Mouse (Mus musculus): ENCODE measurements around the gene Klra7. TPM values are rescaled to one million over a fixed set of nuclear protein-coding genes. Genes with fewer than 3 reads are reported as not detected.
"Not testable (repeated sequence)": the region's sequence is repeated elsewhere in the genome, so short reads cannot be mapped to it uniquely, and the experiment has no call there.

Klra7 gene
- total RNA-seq (2021) = not detected

DNA sequence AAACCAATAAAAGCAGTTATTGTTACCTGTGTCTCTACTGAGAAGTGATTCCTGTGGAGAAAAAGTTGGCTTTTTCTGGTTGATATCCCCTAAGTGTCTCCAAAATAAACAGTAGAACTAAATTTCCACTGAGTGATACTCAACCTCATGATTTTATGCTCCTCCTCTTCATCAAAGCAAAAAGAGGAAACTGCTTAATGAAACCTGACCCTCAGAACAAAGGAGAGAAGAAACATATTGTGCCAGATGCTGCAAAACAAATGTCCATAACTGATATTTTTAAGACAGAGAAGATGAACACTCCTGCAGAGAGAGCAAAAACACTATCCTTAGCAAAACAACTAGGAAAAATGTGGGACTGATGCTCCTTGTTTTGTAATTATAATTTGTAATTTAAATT lies at the start of gene Klra7:
Gene Klra7 (minus strand): TSS at position 101 of the 400 bp plus-strand sequence.
- no peak for DNase-seq

- DNase-seq = not testable (repeated sequence)
Measured at GRCm38 (mm10) chr6:130281828-130282227, 48.7 kb upstream of the Klra7 start, which contains the start of gene Klra10. TSS of gene Klra10 (minus strand) at chr6:130281928.

GRCm38 (mm10) chr6:130255326-130255725 lies 22.2 kb upstream of the Klra7 start:
- DNase-seq = no peak

DNA sequence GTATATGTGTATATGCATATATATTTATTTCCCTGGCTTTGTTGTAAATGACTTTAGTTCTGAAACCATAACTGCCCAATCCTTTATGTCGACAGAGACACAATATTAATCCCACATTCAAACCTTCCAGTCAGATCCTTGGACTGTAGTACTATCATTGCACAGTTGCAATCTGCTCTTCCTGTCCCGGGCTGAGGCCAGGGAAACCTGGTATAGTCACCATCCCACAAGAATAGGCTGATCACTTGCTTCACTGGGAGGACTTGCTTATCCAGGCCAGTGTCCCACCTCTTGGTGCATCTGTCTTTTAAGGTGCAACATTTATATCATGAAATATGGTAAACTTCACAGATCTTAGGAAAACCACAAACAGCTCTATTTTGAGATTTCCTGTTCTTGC lies 4.4 kb upstream of the Klra7 start:
- DNase-seq = no peak

GRCm38 (mm10) chr6:130236635-130237034 lies 3.5 kb upstream of the Klra7 start:
- DNase-seq = no peak

GRCm38 (mm10) chr6:130197453-130197852 lies 35.7 kb downstream of the Klra7 start:
- not testable (repeated sequence) for DNase-seq

DNA sequence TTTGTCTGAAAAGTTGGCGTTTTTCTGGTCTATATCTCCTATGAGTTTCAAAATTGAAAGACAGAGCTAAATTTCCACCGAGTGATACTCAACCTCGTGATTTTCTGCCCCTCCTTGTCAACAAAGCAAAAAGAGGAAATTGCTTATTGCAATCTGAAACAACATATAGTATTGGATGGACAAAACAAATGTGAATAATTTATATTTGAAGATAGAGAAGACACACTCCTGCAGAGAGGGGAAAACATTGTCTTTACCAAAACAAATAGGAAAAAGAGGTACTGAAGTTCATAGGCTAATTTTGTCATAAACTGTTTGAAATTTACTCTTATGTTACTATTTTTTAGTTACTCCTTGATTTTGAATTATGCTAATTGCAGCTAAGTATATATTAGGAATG lies 40.1 kb downstream of the Klra7 start, which contains the start of gene Klra9:
Gene Klra9 (minus strand): TSS at position 101 of the 400 bp plus-strand sequence.
- not testable (repeated sequence) for DNase-seq

Other genes with a start within 250 kb of the Klra7 start
- not detected for gene Klra6, start 206.4 kb downstream of the Klra7 start, total RNA-seq (2021)
- not detected for gene Klra4, start 166.1 kb downstream of the Klra7 start, total RNA-seq (2021)
- gene Klra8, start 103.4 kb downstream of the Klra7 start, total RNA-seq (2021) = not detected
- not detected for gene Klra9, start 40.2 kb downstream of the Klra7 start, total RNA-seq (2021)
- gene Klra10, start 48.6 kb upstream of the Klra7 start, total RNA-seq (2021) = not detected
- not detected for gene Klra3, start 104.3 kb upstream of the Klra7 start, total RNA-seq (2021)
- not detected for gene Klra1, start 153.6 kb upstream of the Klra7 start, total RNA-seq (2021)

Measured in heart, postnatal 4 days (tissue).